Mouse (Mus musculus) central nervous system, embryonic 14 days (tissue): ENCODE results near the gene Glra3. TPM values are rescaled to one million over a fixed set of nuclear protein-coding genes. Genes with fewer than 3 reads are reported as not detected.

Experiments
- polyA plus RNA-seq: library from polyadenylated mRNA; depleted of rRNA; stranded (reverse); fragments of >200 nt; gene quantifications from 2 replicates; pipeline ENCODE4 v1.2.3, GENCODE M21; 2012; rRNA removed

Gene Glra3
- 0.25 and 0.26 TPM in 2 replicates for polyA plus RNA-seq

DNA sequence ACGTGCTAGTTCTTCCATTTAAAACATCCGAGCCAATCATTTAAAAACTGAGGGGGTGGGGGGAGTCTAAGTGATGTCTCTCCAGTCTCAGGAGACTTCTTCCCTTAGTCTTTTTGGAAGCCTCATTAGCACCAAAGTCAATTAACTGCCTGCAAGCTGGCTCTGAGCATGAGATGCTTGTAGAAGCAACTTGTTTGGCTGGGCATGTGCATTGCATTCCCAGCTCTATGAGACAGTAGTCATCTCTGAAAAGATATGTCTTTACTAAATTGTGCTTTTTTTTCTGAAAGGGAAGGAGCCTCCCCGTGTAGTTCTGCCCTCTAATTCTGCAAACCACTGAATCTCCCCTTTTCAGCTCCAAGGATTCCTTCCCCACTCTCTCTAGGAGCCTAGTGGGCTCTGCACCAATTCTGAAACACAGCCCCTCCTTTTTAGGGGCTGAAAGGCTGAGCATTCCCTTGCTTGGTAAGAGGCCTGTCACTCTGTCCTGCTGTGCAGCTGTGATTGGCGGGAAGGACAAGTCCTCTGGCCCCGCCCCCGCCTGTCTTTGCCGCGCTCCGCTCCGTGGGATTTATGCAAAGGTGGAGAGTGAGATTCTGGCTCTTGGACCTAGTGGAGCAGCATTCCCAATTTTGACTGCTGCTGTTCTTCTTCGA lies at the start of gene Glra3:
TSS of gene Glra3 (plus strand) at position 591 of the 656 bp plus-strand sequence.

DNA sequence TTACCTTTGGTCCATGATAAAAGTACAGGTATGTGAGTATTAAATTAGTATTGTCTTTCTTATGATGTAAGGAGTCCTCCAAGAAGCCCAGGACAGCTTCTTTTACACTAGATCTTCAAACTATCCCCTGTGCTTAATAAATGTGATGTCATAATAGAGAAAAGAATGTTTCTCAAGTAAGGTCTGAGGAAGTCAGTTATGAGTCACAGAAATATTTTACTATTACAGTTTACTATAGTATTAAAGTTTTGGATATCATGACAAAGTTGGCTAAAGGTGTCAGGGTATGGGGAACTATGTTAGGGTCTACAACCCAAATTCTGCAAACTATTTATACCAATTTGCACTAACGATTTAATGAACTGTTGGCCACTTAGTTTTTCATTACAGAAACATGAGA lies 33.4 kb upstream of the Glra3 start, which contains the start of gene Adam29:
TSS of gene Adam29 (minus strand) at position 101 of the 400 bp plus-strand sequence.

Other genes starting within 250 kb of the Glra3 start
- not detected in 2 replicates for gene Adam29, start 33.5 kb upstream of the Glra3 start, polyA plus RNA-seq